Mouse (Mus musculus): ENCODE measurements around the gene Cdv3. TPM values are rescaled to one million over a fixed set of nuclear protein-coding genes. Genes with fewer than 3 reads are reported as not detected.

Cdv3 gene
- 165 and 181 TPM in 2 replicates for total RNA-seq (2017)

DNA sequence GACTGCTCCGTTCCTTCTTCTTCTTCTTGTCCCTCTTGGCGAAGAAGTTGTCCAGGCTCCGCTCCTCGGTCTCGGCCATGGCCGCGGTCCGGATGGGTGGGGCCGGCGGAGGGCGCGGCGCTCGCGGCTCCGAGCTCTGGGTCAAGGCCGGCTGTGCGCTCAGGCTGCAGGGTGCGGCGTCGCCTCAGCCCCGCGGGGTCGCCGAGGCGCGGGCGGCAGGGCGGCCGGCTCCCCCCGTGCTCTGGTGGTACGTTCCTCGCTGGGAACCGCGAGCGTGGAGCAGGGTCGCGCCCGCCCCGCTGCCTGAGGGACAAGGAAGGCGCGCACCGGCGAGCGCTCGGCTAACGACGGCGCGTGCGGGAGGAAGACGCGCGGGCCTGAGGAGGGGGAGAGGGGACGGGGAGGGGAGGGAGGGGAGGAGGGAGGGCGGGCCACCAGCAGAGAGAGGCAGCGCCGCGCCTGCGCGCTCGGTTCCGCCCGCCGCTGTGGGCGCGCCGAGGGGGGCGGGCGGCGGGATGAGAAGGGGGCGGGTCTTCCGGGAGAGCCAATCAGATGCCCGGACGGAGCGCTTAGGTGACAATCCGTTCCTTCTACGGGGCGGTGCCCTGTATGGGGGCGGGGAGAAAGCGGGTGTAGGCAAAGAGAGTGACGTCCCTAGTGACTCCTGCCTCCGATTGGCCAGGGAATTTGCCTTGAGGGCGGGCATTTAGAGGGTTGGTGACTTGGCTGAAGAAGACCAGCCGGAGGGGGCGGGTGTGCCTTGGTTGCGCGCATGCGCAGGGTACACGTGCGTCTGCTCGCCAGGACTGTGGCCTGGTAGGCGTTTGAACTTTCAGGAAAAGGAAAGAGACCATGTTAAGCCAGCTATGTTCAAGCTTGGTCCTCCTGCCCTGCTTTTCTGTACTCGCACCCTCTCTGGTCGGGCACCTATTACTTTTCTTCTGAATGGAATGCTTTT lies at the start of gene Cdv3:
Gene Cdv3, minus strand, starts transcription at position 551 of the 958 bp plus-strand sequence.
- ATAC-seq (replicated peaks; ENCODE audit: low read depth, poor library complexity, severe bottlenecking): peak; percentile 94

DNA sequence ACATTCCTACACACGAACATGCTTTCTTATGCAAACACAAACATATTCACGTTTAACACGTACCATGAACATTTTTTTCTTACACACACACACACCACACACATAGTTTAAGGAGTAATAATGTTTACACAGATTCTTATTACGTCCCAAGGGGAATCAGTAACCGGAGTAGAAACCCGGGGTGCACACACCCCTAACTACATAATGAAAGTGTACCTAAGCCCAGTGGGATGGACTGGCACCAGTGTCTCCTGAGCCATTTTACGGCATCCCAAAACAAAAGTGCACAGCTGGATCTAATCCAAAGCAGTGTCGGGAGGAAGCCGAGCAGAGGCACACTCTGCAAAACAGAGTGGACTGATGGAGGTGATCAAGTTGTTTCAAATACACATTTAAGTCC lies 47.8 kb upstream of the Cdv3 start:
- ATAC-seq (replicated peaks; ENCODE audit: low read depth, poor library complexity, severe bottlenecking): no peak

DNA sequence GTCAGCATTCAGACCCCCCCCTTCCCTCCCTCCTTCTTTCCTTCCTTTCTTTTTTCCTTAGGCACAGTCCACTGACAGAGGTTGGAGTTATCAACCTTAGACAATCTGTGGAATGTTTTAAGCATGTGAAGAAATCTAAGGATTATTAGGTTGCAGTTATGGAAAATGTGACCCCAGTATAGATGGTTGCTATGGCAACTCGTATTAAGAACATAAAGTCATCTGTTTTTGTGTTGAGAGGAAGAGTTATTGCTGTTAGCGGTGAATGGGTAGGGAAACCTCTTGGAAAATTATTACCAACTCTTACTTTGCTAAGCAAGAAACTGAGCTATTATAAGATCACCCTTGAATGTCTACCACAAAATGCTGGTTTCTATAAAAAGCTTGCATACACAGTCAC lies 43.5 kb upstream of the Cdv3 start:
- ATAC-seq (replicated peaks; ENCODE audit: low read depth, poor library complexity, severe bottlenecking): no peak

DNA sequence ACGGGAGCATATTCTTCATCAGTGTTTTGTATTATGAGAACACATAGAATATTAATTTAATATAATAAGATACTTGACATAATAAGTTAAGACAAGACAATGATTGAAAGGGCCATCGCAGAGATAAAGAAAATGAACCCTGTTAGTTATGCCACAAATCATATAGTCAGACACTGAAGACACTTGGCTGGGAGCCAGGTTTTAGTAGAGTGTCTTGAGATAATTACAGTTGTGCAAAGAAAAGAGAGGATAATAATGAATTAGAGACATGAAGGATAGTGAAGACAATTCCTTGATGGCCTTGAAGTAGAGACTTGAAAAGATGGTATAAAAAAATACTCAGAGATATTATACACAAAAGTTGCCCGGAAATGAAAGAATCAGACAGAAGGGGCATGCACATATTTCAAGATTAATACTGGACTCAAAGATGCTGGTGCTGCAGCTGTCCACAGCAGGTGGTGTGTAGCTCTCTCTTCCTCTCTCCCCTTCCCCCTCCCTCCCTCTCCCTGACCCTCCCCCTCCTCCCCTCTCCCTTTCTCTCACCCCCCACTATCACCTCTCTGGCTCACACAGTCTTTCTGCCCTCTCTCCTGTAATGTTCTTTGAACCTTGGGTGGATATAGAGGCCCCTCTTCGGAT lies 42.6 kb upstream of the Cdv3 start:
- no peak for ATAC-seq (replicated peaks; ENCODE audit: low read depth, poor library complexity, severe bottlenecking)

DNA sequence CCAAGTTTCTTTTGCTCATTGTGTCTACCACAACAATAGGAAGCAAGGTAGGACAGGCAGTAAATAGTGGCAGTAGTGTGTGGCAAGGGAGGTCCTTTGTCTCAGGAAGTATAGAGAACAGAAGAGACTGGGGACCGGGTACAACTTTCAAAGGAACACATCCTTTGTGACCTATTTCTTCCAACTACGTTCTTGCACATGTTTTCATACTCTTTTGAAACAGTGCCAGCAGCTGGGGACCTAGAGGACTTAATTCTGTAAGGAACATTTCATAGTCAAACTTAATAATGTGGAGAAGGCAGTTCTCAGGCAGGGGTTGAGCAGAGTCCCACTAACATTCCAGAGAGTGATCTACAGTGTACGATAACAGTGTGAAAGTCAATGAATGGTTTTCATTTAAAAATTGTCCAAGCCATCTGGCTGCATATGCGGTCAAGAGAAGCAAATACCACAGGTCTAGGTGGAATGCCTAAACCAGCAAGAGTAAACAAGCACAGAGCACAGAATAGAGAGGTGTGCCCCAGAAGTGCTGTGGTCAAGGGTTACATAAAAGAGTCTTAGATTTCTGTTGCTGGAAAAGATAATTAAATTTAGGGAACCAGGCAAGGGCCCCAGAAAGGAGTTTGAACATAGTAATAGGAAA lies 37.8 kb upstream of the Cdv3 start:
- ATAC-seq (replicated peaks; ENCODE audit: low read depth, poor library complexity, severe bottlenecking): no peak

DNA sequence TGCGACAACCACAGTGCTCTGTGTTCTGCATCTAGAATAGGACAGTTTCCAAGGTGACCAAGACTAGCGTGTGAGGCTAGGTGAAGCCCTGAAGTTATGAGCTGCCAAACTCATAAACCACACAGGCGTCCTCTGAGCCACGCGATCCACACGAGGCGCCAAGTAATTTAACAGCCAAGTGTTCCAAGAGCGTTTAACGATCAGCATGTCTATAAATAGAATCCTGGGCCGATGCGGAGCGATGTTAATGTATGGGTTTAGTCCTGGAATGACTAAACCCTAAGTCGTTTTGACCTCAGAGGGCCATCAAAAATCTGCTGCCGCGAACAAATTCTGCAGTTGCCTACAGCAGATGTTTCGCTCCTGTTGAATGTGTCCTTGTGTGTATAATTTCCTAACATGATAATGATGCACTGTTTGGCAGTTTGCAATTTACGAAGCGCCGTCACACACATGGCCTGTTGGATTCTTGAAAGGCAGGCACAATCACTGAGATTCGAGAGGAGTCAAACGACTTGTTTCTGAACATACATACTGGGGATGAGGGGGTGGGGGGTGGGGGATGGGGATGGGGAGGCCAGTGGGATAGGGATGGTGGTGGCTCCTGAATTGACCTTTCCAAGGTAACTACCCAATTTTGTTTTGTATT lies 33.0 kb upstream of the Cdv3 start:
- no peak for ATAC-seq (replicated peaks; ENCODE audit: low read depth, poor library complexity, severe bottlenecking)

DNA sequence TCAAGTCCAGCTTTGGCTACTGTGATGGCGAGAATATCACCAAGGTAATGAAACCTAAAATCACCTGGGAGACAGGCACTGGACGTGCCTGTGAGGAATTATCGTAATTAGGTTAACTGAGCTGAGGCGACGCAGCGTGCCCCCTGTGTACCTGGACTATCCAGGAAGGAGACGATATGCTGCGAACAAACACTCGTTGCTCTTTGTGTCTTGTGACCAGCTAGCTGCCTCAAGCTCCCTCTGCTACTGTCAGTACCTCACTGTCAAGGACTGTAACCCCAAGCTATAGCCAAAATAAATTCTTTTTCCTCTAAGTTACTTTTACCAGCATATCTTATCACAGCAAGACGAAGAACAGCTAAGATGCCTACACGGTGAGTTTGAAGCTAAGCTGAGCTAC lies 27.6 kb upstream of the Cdv3 start:
- no peak for ATAC-seq (replicated peaks; ENCODE audit: low read depth, poor library complexity, severe bottlenecking)

DNA sequence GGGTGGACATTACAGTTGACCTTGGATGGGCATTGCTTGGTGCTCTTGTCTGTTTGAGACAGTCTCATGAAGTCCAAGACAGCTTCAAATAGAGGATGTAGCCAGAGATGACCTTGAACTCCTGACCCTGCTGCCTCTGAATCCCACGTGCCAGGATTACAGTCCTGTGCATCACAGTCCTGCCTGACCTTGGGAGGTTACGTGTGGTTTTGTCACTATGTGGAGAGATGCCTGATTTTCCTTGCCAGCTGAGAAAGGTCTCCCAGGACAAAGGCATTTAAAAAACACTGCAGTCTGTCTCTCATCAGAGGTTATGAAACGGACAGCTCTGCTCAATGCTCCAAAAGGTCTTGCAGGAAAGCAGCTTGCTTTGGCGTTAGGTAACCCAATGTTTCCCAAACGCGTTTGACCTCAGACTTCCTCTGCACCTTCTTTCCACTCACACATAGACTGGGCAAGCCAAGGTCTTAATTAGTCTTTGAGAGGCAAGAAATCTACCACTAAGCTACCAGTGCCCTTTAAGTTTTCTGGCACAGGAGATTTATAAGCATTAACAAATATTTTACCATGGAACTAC lies 26.2 kb upstream of the Cdv3 start:
- ATAC-seq (replicated peaks; ENCODE audit: low read depth, poor library complexity, severe bottlenecking): no peak

DNA sequence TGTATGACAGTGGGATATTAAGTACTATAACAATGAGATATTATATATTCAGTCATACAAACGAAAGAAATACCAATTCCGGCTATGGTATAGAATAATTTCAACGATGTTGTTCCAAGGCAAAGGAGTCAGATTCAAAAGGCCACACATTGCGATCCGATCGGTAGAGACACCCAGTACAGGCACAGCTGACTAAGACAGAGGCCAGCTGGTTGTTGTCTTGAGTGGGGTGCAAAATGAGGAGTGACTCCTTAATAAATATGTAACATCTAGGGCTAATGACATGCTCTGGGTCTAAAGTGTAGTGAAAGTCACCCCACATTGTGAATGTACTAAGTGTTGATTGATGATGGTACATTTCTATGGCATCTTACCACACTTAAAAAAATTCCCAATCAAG lies 23.6 kb upstream of the Cdv3 start:
- no peak for ATAC-seq (replicated peaks; ENCODE audit: low read depth, poor library complexity, severe bottlenecking)

DNA sequence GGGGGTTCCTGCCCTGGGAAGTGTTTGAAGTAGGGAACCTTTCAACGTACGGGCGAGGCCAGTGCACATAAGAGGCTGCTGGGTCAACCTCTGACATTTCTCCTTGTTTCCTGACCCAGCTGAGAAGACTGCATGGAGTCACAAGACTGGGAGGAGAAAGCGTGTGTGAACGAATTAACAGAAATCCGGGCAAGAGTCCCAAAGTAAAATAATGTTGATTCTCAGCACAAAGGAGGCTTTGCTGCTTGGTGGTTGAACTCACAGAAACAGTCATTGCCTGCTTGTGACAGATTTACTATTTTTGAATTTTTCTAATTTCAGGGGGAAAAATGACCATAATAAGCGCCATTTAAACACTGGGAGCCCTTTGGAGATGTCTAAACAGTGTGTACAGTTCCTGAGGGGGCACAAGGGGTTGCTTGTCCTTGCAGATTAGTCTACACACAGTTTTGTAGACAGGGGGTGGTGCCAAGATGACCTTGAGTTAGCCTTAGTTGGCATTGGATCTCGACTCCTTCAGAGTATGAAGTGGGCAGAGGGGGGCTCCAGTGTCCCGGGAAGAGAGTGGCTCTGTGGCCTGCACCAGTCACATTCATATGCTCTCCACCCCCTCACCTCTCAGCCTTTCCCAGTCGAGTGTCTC lies 21.5 kb upstream of the Cdv3 start:
- ATAC-seq (replicated peaks; ENCODE audit: low read depth, poor library complexity, severe bottlenecking): no peak

DNA sequence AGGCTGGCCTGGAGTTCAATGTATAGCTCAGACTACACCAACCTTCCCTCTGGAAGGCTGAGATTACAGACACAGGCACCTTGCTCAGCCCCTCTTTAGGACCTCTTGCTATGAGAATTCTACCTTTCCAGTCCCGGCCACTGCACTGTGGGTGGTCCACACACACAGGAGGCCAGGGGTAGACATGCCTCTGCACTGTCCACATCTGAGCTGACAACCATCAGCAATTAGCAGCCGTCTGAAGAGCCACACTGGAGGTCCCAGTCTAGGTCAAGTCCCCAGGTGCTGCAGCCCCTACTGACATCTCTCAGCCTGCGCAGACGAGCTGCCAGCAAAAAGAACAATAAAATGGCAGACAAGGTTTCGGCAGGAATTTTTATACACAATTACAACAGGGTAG lies 20.9 kb upstream of the Cdv3 start:
- ATAC-seq (replicated peaks; ENCODE audit: low read depth, poor library complexity, severe bottlenecking): no peak

DNA sequence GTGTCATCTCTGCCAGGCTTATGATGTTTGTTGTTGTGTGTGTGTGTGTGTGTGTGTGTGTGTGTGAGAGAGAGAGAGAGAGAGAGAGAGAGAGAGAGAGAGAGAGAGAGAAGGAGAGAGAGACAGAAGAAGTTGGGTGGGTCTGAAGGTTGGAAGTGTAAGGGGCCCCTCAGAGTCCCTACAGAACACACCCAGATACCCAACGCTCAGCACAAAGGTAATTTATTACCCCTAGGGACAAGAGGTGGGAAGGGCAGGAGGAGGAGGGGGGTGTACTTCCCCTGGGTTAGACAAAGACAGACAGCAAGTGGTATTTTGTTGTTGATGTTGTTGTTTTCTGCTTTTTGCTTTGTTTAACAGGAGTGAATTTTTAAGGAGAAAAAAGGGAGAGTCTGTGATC lies 20.0 kb upstream of the Cdv3 start:
- ATAC-seq (replicated peaks; ENCODE audit: low read depth, poor library complexity, severe bottlenecking): no peak

DNA sequence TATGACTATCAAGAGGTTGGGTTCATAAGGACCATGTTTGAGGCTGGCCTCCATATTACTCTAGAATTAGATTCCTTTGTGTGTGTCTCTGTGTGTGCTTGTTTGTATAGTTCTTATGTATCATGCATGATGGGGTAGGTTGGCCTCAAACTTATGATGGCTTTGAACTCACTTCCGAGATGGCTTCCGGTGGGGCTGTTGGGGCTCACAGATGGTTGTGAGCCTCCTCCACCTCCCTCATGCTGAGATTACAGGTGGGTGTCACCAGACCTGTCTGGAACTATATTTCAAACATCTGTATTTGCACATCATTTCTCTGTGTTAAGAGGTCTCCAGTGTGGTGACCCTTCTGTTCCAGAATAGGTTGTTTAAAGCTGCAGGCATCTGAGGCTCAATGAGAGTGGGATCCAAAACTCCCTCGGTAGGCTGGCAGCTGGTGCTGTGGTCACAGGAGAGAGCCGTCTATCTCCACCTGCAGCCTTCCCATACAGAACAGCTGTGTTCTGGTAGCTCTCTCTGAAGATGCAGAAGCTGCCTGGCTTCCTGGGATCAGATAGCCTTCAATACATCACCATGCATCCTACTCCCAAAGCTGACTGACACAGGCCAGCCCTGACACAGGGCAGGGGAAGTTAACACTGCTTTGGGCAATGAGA lies 18.6 kb upstream of the Cdv3 start:
- no peak for ATAC-seq (replicated peaks; ENCODE audit: low read depth, poor library complexity, severe bottlenecking)

DNA sequence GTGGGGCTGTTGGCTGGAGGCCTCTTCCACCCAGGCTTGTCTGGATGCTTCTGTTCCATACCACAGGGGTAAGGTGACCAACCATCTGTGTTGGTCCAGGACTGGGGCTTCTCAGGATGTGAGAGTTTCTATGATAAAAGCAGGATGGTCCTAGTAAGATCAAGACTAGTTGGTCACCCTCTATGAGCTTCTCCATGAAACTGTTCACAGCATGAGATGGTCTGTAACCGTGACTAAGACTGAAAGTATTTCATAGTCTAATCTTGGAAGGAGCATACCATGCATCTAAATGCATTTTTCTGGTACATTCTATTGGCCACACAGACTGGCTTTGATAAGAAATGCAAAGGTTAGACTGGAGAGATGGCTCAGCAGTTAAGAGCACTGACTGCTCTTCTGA lies 17.9 kb upstream of the Cdv3 start:
- no peak for ATAC-seq (replicated peaks; ENCODE audit: low read depth, poor library complexity, severe bottlenecking)

DNA sequence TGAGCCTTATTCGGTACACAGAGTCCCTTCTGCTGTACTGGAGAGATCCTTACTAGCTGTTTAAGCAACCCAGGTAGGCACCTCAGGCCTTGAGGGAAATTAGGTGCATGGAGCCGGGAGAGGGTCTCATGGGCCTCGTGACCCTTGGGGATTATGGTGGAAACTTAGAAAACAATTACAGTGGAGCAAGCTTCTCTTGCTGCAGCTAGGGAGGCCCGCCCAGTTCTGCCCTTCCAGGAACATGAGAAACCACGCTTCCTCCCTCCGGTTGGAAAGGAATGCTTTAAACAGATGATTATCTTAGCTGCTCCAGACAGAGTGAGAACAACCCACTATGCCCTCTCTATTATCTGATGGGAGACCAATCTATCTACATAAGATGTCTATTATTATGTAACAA lies 17.3 kb upstream of the Cdv3 start:
- no peak for ATAC-seq (replicated peaks; ENCODE audit: low read depth, poor library complexity, severe bottlenecking)

DNA sequence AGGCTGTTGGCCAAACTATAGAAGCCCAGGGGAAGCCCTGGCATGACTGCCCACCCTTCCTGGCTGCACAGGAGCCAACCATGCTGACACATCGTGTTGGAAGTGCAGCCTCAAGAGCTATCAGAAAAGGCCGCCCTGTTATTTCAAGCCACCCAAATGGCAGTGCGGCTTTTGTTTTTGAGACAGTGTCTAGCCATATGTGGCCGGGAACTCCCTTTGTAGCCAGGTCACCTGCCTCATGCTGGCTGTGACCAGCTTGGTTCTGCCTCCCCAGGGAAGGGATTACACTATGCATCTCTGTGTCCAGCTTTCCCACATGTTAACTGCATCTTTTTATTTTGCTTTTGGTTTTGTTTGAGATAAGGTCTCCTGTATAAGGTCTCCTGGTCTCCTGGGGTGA lies 14.9 kb upstream of the Cdv3 start:
- ATAC-seq (replicated peaks; ENCODE audit: low read depth, poor library complexity, severe bottlenecking): no peak

DNA sequence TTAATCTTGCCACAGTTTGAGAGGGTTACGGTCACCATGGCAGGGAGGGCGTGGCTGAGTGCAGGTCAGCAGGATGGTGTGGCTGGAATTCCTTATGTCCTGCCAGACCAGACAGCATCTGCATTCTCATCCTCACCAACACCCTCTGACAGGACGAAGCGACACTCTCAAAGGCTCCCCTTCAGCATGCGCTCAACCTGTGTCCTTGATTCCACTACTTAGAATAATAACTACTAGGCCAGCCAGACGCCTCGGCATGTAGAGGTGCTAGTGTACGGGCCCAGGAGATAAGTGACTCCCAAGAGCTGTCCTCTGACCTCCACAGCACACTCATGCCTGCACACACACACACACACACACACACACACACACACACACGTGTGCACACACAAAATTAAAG lies 13.6 kb upstream of the Cdv3 start:
- no peak for ATAC-seq (replicated peaks; ENCODE audit: low read depth, poor library complexity, severe bottlenecking)

DNA sequence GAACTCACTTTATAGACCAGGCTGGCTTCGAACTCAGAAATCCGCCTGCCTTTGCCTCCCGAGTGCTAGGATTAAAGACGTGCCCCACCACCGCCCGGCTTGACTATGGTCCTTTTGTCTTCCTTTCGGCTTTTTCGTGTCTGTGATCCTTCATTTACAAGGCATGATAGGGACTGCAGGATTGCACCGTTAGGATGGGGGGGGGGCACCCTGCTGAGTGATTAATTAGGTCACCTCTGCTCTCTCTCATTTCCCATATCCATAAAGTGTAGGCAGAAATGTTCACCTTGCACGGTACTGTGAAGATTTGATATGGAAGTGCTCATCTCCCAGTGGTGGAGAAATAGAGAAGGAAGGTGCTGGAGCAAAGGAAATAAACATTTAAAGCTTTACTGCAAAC lies 13.0 kb upstream of the Cdv3 start:
- no peak for ATAC-seq (replicated peaks; ENCODE audit: low read depth, poor library complexity, severe bottlenecking)
